Mouse (Mus musculus) thymus, postnatal 10 days (tissue): ENCODE measurements around the gene Adamts12.

Source experiments
- DNase-seq, 2 experiments: peaks; one replicate each; pipeline ENCODE4 v3.0.0; 2021; ENCODE audit warnings: low spot score in 2 of 2

Adamts12 gene

DNA sequence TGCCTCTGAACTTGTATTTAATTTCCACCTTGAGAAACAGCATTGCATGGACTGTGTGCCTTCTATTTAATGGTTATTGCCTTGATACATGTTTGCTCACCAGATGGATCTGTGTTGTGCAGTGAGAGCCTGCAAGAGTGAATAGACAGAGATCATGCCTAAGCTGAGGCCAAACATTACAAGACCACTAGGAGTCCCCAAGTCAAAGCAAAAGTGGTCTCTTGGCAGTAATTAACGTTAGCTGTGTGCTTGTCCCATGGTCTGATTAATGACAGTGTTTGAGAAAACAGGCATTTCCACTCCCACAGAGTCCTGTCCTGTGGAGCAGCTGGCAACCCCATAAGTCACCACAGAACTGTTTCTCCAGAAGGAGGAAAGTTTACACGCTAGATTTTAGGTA is 96.2 kb downstream of the Adamts12 start:
- DNase-seq, result no peak

DNA sequence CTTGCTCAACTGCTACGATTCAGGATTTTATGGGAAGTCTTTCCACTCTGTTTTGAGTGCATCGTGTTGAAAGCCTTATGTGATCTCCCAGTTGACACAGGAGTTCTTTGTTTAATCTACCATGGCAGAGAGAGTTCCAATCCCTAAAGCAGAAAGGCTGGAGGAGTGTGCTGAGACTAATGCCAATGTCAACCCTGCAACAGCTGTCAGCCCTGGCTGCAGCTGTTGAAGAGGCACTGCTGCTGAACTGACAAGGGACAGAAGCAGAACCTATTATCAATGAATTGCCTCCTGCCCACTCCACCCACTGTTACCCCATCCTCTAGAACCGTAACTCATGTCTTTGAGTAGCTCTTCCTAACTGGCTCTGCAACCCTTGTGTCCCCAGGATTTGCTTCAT is 101.3 kb downstream of the Adamts12 start:
- DNase-seq, result no peak

DNA sequence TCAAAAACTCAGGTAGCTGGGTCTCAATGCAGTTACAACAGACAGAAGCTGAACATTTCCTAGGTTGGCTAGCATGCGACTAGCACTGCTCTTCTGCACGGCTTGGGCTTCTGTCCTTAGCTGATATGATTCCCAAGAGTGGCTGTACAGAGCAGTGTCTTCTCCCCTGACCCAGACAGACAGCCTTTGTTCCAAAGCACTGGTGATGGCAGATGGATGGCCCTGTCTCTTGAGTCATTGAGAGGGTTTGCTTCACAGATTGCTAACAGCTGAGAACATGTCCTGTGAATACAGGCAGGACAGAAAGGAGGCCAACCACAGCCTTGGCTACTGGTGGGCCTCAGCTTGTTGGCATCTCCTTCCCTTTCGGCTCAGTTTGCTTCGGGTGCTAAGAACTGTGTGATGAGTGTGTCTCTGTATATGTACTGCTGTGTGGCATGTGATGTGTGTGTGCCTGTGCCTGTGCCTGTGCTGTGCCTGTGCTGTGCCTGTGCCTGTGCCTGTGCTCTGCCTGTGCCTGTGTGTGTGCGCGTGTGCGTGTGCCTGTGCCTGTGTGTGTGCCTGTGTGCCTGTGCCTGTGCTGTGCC is 109.4 kb downstream of the Adamts12 start:
- no peak for DNase-seq

DNA sequence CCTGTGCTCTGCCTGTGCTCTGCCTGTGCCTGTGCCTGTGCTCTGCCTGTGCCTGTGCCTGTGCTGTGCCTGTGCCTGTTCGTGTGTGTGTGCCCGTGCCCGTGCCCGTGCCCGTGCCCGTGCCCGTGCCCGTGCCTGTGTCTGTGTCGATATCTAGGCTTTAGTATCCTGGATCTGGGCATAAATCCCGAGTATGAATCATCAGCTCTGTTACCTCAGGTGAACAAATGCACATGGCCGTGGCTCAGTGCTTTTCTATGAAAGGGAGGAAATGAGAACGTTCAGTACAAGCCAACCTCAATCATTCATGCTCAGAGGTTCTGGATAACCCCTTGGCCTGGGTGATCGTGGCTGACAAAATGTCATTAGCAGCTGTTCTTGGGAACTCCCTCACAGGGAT is 110.3 kb downstream of the Adamts12 start:
- DNase-seq, result no peak

DNA sequence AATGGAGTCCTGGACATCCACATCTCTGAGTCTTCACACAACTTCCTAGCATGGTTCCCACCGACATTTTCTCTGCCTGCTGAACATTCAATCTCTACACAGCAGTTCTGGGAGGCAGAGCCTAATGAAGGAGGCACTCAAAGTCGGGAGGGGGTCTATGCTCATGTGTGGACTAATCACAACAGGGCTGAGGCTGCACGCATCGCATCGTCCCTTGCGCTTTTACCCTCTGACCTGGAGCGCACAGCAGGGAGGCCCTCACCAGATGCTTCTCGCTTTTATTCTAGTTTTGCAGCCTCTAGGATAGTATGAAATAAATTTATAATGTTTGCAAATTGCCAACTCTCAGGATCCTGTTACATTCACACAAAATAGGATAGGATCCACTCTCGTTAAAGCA is 112.9 kb downstream of the Adamts12 start:
- no peak for DNase-seq

DNA sequence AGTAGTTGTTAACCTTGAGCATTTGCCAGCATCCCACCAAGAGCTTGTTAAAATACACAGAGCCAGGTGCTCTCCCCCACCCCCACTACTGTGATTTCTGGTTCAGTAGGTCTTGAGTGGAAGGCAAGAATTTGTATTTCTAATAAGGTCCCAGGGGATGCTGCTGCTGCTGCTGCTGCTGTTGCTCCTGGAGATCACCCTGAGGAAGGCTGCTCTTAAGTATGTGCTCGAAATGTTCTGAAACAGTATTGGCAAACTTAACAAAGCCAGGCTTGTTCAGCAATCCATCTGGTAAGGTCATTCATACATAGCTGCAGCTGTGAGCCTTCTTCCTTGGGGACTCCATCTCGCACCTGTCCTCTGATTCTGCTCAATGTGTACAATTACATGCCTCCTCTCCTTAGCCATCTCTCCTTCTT is 115.2 kb downstream of the Adamts12 start:
- no peak for DNase-seq

DNA sequence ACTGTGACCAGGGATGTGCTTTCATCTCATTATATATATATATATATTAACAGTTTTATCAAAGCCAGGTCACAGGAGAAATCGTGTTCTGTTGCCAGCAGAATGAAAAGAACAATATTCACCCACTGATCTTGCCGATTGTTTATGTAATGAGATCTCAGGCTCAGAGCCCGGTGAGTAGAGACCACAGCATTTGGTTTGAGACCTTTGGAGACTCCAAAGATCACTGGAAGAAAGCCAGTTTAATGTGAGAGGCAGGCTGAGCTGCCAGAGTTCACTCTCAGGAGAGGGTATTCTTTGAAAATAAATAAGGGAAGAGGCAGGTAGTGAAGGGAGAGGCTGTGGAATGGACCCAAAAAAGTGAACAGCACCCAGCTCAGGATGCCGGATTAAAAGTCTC is 122.1 kb downstream of the Adamts12 start:
- DNase-seq, result no peak

DNA sequence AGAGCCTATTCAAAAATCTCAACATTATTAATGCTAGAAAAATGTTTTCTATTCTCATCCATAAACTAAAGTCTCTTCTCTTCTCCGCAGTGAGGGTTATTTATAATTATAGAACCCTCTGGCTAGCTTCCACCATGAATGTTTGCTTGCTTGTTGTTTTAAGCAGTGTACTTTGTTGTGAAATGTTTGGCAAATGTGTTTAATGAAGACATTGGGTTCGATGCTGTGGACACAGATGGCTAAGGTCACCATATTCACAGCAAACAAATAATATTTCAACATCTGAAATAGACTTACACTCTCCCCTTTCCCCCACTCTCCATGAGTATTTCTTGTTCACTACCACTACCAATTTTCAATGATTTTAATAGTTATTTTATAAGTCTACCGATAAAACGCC is 125.9 kb downstream of the Adamts12 start:
- DNase-seq, result no peak

DNA sequence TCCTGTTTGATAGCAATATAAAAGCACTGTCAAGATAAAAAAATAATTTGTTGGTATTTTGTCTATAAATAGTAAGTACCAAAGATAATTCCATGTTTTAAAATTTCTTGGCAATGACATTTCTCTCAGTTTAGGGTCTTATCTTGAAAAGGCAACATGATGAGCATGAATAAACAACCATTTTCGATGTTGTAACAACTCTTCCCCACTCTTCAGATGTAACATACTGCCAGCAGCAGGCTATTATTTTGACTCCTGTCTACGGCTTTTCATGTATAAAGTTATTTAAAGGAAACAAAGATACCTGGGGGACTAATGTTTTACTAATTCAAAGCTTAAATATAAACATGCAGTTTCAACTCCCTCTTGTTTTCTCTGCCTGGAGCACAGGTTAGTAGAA is 128.2 kb downstream of the Adamts12 start:
- no peak for DNase-seq

DNA sequence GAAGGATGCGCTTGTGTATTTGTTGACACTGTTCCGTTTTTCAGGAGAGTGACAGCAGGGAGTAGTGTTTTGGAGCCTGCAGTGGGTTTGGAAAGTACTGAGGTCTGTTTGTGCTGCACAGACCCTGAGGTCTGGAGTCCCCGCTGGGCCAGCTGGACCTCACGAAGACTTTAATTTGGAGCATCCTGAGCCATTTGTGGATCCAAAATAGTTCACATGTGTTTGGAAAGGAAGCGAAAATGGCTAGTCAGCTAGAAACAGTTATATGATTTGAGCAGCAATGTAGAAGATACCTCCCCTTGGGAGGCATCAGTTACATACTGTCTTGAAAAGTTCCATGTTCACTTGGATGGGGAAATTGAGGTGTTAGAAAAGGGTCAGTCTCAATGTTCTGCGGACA is 132.5 kb downstream of the Adamts12 start:
- DNase-seq, result no peak

DNA sequence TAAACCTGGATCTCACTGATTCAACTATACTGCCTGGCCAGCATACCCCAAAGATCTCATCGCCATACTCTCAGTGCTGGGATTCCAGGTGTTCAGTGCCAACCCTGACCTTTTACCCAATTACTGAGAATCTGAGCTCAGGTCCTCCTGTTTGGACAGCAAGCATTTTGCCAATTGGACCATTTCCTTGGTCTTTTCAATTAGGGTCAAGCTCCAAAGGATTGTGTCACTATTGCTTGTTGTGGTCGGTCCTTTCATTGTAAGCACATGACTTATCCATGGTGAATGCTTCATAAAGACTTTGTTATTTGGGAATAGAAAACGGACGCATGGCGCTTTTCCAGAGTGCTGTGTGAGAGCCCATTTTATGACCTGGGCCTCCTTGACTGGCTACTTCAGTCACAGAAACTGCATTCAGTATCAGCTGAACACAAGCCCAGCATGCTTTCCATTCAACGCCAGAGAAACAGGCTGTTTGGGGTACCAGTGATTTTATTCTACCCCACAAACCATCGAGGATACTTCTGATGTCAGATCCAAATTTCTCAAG is 133.7 kb downstream of the Adamts12 start:
- no peak for DNase-seq

DNA sequence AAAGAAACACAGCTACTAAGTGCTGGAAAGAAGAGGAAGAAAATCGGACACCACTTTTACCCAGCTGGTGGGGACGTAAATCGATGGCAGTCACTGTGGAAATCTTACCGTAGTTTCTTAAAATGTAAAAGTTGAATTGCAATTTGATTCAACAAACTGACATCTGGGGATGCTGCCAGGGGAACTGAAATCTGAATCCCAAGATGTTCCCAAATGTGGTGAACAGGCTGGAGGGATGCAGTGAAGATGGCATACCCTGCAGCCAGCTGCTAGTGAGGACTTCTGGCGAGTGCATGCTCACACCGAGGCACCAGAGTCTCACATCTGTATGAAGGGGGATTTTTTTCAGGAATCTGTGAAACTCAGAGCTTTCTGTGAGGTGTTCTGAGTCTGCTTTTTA is 138.5 kb downstream of the Adamts12 start:
- DNase-seq, result no peak

DNA sequence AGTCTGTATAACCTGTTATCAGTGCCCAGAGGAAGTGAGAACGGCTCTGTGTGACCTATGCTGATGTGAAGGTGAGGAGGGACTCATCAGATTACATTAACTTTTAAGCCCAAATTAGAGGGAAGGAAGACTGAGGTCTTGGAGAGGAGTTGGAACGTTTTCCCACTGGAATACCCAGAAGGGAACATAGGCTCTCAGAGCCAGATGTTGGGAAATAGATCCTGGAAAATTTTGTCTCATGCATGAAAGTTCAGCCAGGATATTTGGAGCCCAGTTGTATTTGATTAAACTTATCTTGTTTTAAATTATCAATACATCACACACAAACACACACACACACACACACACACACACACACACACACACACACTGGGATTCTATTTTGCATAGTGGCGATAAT is 140.3 kb downstream of the Adamts12 start:
- no peak for DNase-seq

DNA sequence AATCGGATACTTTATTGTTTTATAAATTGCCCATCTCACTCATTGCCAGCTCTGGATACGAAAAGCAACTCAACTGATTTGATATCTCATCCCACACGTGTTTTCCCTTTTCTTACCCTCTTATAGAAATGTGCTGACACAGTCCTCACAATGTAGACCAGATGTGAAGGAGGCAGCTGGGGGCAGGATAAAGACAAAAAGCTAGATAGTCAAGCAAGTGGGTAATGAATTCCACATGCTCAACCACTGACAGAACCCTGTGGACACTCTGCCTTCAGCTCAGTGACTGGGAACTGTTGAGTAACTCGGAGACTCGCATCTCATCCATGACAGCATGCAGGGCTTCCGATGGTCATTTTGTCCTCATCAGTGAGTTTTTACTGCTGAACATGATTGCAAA is 146.4 kb downstream of the Adamts12 start:
- DNase-seq, result no peak

DNA sequence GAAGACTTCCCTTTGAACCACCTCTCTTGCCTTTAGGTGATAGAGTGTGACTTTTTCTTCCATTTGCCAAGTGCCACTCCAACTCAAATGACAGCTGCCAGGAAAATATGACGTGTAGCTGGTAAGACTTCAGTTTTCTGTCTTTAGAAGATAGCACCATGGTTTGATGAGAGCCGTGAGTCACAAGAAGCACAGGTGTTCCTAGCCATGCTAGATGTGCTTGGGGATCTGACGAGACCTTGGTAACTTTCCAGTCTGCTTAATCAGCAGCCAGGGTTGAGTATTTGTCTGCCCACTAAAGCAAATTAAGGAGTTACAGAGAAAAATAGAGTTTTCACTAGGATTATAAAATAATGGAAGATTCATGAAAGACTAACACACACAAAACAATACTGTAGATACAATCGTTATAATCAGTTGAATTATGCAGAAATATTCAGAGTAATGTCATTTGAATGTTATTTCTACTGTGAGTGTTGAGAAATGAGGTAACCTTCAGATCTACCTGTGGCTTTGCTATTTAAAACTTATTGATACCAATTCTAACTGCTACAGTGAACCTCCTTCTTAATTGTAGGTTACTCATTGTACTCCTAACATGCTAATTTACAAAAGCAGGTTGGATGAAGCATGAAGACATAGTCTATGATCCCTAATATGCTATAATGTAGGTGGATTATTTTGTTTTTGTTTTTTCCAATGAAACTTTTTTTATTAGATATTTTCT is 169.5 kb downstream of the Adamts12 start:
- DNase-seq, result no peak

DNA sequence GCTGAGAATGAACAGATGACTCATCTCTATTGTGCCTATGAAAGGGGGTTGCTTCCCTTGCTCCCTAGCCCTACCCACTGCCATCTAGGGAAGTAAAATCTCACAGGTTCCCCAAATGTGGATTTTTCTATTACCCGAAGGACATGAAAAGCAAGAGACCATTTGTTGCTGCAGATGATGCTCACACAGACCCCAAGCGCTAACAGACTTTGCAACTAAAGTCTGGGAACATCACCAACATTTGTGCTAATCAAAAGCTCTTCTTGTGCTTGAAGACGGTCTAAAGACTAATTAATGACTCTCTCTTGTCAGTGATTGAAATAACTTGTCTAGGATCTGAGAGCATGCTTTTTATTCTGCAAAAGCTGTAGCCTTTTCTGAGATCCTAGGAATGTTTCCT is 175.8 kb downstream of the Adamts12 start:
- no peak for DNase-seq

DNA sequence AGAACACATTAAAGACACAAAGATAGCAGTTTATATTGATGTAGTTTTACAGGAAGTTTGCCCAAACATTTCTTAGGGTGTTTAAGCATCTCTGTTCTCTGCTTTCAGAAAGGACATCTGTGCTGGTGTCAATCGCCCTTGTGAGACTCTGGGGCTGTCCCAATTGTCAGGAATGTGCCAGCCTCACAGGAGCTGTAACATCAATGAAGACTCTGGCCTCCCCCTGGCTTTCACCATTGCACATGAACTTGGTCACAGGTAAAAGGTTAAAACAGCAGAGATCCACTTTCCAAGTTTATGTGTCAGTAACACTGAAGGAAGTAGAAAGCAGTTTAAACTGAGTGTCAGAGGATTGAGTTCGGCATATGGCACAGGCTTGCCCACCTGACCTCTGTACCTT is 176.7 kb downstream of the Adamts12 start:
- no peak for DNase-seq

DNA sequence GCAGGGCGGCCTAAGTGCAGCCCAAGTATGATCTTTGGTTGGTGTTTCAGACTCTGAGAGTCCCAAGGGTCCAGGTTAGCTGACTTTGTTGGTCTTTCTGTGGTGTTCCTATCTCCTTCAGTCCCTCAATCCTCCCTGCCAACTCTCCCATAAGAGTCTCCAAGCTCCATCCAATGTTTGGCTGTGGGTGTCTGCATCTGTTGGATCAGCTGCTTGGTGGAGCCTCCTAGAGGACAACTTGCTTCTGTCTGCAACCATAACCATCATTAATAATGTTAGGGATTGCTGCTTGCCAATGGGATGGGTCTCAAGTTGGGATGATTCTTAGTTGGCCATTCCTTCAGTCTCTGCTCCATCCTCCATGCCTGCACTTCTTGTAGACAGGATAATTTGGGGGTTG is 181.8 kb downstream of the Adamts12 start:
- no peak for DNase-seq

DNA sequence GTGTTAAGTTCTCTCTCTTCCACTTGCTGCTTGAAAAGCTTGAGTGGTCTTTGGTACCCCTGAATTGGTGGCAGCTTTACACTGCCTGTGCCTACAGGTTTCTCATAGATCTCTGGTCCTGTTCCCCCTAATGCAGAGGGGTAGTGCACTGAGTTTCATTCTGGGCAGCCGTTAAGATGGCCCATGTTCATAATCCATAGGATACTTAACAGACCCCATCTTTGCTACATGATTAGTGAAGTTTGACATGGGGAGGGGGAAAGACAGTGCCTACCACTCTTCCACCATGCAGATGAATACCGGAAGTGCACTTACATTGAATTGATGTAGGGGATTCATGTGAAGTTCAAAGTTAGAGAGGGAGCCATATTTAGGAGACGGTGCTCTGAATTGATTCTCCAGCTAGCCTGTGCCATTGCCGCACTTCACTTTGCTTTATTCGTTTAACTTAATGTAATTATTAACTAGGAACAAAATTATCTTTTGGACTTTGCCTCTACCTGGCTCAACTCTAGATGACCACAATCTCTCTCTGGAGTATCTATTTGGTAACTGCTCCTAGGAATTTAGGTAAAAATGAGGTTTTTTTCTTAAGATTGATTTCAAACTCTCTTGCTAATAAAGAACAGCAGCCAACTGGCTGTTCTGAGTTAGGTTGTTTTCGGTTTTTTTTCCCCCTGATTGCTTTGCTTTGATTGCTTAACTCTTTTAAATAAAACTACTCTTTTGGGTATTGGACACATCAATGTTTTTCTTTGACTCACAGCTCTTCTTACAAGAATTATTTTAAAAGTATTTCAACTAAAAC is 214.9 kb downstream of the Adamts12 start:
- no peak for DNase-seq

DNA sequence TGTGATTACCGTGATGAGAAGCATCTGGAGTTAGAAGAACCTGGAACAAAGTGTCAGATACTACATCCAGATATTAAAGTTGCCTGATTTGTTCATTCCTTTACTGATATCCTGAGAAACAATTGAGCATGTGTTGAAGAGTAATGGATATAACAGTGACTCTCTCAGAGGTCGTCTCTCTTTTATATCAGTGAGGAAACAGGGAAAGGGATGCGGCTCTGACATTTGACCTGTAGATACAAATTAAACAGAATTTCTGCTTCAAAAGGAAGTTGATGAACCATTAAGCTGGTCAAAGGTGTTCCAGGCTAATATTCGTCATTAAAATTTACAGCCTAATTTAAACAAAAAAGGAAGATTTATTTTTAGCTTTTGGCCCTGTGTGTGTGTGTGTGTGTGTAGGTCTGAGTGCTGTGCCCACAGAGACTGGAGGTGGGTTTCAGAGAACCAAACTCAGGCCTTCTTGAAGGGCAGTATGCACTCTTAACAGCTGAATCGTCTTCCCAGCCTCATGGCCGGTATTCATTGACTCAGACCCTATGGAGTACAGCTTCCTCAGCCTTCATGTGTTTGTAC is 216.2 kb downstream of the Adamts12 start:
- DNase-seq, result no peak

DNA sequence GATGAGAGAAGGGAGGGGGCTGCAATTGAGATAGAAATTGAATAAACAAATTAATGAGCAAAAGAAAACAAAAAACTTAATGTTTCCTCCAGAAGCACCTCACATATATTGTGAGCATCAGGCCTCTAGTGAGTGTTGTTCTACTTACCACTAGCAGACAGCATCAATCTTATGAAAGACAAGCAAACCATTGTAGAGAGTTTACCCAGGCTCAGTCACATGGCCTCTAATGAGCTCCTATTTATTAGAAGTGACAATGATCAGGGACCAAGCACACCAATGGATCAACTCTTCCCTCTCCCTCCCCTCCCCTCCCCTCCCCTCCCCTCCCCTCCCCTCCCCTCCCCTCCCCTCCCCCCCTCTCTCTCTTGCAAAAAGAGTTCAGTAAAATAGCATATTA is 218.6 kb downstream of the Adamts12 start:
- no peak for DNase-seq

DNA sequence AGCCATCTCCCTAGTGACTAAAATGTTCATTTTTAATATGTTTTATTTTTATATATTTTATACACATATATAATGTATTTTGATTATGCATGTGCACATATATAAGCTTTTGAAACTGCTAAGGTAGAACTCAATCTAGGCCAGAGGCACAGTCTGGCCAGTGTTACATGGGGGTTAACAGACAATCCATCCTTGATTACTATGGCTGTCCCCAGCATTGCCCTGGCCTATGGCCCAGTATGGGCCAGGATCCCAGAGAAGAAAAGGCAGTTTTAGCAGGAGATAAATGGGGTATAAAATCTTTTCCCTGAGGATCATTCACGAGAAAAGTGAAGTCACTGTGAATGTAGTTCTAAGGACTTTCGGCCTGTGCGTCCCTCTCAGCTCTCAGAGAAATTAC is 223.2 kb downstream of the Adamts12 start:
- DNase-seq, result no peak
